Mouse (Mus musculus): ENCODE measurements at regions not wholly inside any gene's neighbourhood (a gene's known extent, or its start where the extent isn't known, plus 50 kb on each side); places are given as distances from the start of the nearest gene placed in this dataset.

GRCm38 (mm10) chr9:61289713-61290112, 82.5 kb upstream of the Tle3 start:
- H3K36me3 ChIP-seq (ENCODE audit: control insufficient read depth, insufficient read depth, low read length): no peaks in the 10 kb centered on the region
- no peak overlapping the region for H3K4me3 ChIP-seq (ENCODE audit: low read depth, low read length)
- WGBS (ENCODE audit: insufficient replicate concordance): 53% methylated on average over 6 of the region's 6 CpGs
- H3K27me3 ChIP-seq (ENCODE audit: control insufficient read depth, insufficient read depth, low read length): peaks cover 58% of the 10 kb centered on the region
- no peak overlapping the region for H3K4me2 ChIP-seq
- H3K4me1 ChIP-seq (ENCODE audit: control insufficient read depth, insufficient read depth, low read length): no peaks in the 10 kb centered on the region
- no peak overlapping the region for H3K9ac ChIP-seq (ENCODE audit: low read depth, low read length)
- no peaks in the 10 kb centered on the region for H3K9me3 ChIP-seq (replicated peaks; ENCODE audit: control insufficient read depth, low read length)
- no peak for ATAC-seq (replicated peaks; ENCODE audit: insufficient number of reproducible peaks, low FRiP score, low TSS enrichment)
- no peak overlapping the region for H3K27ac ChIP-seq (ENCODE audit: low read depth, low read length)

GRCm38 (mm10) chr9:61291646-61292045, 80.5 kb upstream of the Tle3 start:
- no peak overlapping the region for H3K4me3 ChIP-seq (ENCODE audit: low read depth, low read length)
- no peaks in the 10 kb centered on the region for H3K9me3 ChIP-seq (replicated peaks; ENCODE audit: control insufficient read depth, low read length)
- no peak for ATAC-seq (replicated peaks; ENCODE audit: insufficient number of reproducible peaks, low FRiP score, low TSS enrichment)
- no peak overlapping the region for H3K27ac ChIP-seq (ENCODE audit: low read depth, low read length)
- no peak overlapping the region for H3K4me2 ChIP-seq
- H3K27me3 ChIP-seq (ENCODE audit: control insufficient read depth, insufficient read depth, low read length): peaks cover 66% of the 10 kb centered on the region
- H3K9ac ChIP-seq (ENCODE audit: low read depth, low read length): no peak overlapping the region
- no peaks in the 10 kb centered on the region for H3K36me3 ChIP-seq (ENCODE audit: control insufficient read depth, insufficient read depth, low read length)
- WGBS (ENCODE audit: insufficient replicate concordance): 69% methylated on average over 1 of the region's 1 CpGs
- H3K4me1 ChIP-seq (ENCODE audit: control insufficient read depth, insufficient read depth, low read length): no peaks in the 10 kb centered on the region

GRCm38 (mm10) chr9:61292501-61292900, 79.7 kb upstream of the Tle3 start:
- Histone ChIP-seq H3K27me3 (ENCODE audit: control insufficient read depth, insufficient read depth, low read length) (peaks cover 69% of the 10 kb centered on the region), H3K9ac (ENCODE audit: low read depth, low read length) (no peak overlapping the region), H3K4me2 (no peak overlapping the region), H3K4me1 (ENCODE audit: control insufficient read depth, insufficient read depth, low read length) (no peaks in the 10 kb centered on the region), H3K27ac (ENCODE audit: low read depth, low read length) (no peak overlapping the region), H3K36me3 (ENCODE audit: control insufficient read depth, insufficient read depth, low read length) (no peaks in the 10 kb centered on the region), H3K9me3 (replicated peaks; ENCODE audit: control insufficient read depth, low read length) (no peaks in the 10 kb centered on the region), H3K4me3 (ENCODE audit: low read depth, low read length) (no peak overlapping the region)
- 70% methylated on average over 3 of the region's 3 CpGs for WGBS (ENCODE audit: insufficient replicate concordance)
- no peak for ATAC-seq (replicated peaks; ENCODE audit: insufficient number of reproducible peaks, low FRiP score, low TSS enrichment)

GRCm38 (mm10) chr9:61293223-61293985, 78.8 kb upstream of the Tle3 start:
- no peak for ATAC-seq (replicated peaks; ENCODE audit: insufficient number of reproducible peaks, low FRiP score, low TSS enrichment)
- Histone ChIP-seq H3K27ac (ENCODE audit: low read depth, low read length) (no peak overlapping the region), H3K27me3 (ENCODE audit: control insufficient read depth, insufficient read depth, low read length) (peaks cover 78% of the 10 kb centered on the region), H3K36me3 (ENCODE audit: control insufficient read depth, insufficient read depth, low read length) (no peaks in the 10 kb centered on the region), H3K4me2 (no peak overlapping the region), H3K9ac (ENCODE audit: low read depth, low read length) (no peak overlapping the region), H3K4me3 (ENCODE audit: low read depth, low read length) (no peak overlapping the region), H3K4me1 (ENCODE audit: control insufficient read depth, insufficient read depth, low read length) (no peaks in the 10 kb centered on the region), H3K9me3 (replicated peaks; ENCODE audit: control insufficient read depth, low read length) (no peaks in the 10 kb centered on the region)
- WGBS (ENCODE audit: insufficient replicate concordance): 33% methylated on average over 11 of the region's 11 CpGs

- Histone ChIP-seq H3K4me1 (ENCODE audit: control insufficient read depth, insufficient read depth, low read length) (no peaks in the 10 kb centered on the region), H3K27ac (ENCODE audit: low read depth, low read length) (no peak overlapping the region), H3K4me3 (ENCODE audit: low read depth, low read length) (no peak overlapping the region), H3K36me3 (ENCODE audit: control insufficient read depth, insufficient read depth, low read length) (no peaks in the 10 kb centered on the region), H3K9me3 (replicated peaks; ENCODE audit: control insufficient read depth, low read length) (no peaks in the 10 kb centered on the region), H3K27me3 (ENCODE audit: control insufficient read depth, insufficient read depth, low read length) (peaks cover 80% of the 10 kb centered on the region), H3K4me2 (no peak overlapping the region), H3K9ac (ENCODE audit: low read depth, low read length) (no peak overlapping the region)
- WGBS (ENCODE audit: insufficient replicate concordance): 79% methylated on average over 5 of the region's 5 CpGs
- no peak for ATAC-seq (replicated peaks; ENCODE audit: insufficient number of reproducible peaks, low FRiP score, low TSS enrichment)
These were observed 77.2 kb upstream of the Tle3 start for GRCm38 (mm10) chr9:61295001-61295400.

DNA sequence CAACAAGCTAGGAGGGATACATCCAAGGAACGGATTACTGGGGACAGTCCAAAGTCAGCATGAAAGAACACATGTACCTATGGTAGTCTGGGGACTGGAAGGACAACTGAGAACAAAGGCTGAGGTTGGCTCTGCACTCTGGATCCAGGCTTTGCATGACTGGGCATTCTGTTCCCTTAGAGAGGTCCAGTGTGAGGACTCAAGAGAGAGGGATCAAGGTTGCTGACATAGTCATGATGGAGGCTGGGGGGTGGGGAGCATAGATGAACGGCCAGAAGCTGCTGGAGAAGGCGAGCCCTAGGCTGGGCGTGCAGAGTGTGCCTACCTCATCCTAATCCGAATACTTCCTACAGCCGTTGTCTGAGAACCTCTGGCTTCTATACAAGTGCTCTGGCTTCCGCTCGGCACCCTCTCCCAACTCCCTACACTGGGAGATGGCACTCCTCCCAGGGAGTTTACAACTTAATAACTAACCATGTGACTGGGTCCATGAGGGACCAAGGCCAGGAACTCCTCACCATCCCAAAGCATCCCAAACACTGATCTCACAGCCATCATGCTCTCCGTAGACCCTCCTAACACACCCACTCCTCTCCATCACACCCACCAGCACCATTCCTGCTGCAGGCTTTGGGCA, 75.7 kb upstream of the Tle3 start:
- H3K36me3 ChIP-seq (ENCODE audit: control insufficient read depth, insufficient read depth, low read length): no peaks in the 10 kb centered on the region
- no peak overlapping the region for H3K4me3 ChIP-seq (ENCODE audit: low read depth, low read length)
- 88% methylated on average over 9 of the region's 9 CpGs for WGBS (ENCODE audit: insufficient replicate concordance)
- H3K9me3 ChIP-seq (replicated peaks; ENCODE audit: control insufficient read depth, low read length): no peaks in the 10 kb centered on the region
- ATAC-seq (replicated peaks; ENCODE audit: insufficient number of reproducible peaks, low FRiP score, low TSS enrichment): no peak
- H3K27ac ChIP-seq (ENCODE audit: low read depth, low read length): no peak overlapping the region
- no peaks in the 10 kb centered on the region for H3K4me1 ChIP-seq (ENCODE audit: control insufficient read depth, insufficient read depth, low read length)
- H3K9ac ChIP-seq (ENCODE audit: low read depth, low read length): no peak overlapping the region
- H3K27me3 ChIP-seq (ENCODE audit: control insufficient read depth, insufficient read depth, low read length): peaks cover 86% of the 10 kb centered on the region
- H3K4me2 ChIP-seq: no peak overlapping the region

GRCm38 (mm10) chr9:61297385-61297784, 74.8 kb upstream of the Tle3 start:
- H3K4me3 ChIP-seq (ENCODE audit: low read depth, low read length): no peak overlapping the region
- 60% methylated on average over 4 of the region's 4 CpGs for WGBS (ENCODE audit: insufficient replicate concordance)
- ATAC-seq (replicated peaks; ENCODE audit: insufficient number of reproducible peaks, low FRiP score, low TSS enrichment): no peak
- H3K9me3 ChIP-seq (replicated peaks; ENCODE audit: control insufficient read depth, low read length): no peaks in the 10 kb centered on the region
- no peak overlapping the region for H3K9ac ChIP-seq (ENCODE audit: low read depth, low read length)
- no peaks in the 10 kb centered on the region for H3K4me1 ChIP-seq (ENCODE audit: control insufficient read depth, insufficient read depth, low read length)
- H3K4me2 ChIP-seq: no peak overlapping the region
- no peaks in the 10 kb centered on the region for H3K36me3 ChIP-seq (ENCODE audit: control insufficient read depth, insufficient read depth, low read length)
- peaks cover 78% of the 10 kb centered on the region for H3K27me3 ChIP-seq (ENCODE audit: control insufficient read depth, insufficient read depth, low read length)
- no peak overlapping the region for H3K27ac ChIP-seq (ENCODE audit: low read depth, low read length)

DNA sequence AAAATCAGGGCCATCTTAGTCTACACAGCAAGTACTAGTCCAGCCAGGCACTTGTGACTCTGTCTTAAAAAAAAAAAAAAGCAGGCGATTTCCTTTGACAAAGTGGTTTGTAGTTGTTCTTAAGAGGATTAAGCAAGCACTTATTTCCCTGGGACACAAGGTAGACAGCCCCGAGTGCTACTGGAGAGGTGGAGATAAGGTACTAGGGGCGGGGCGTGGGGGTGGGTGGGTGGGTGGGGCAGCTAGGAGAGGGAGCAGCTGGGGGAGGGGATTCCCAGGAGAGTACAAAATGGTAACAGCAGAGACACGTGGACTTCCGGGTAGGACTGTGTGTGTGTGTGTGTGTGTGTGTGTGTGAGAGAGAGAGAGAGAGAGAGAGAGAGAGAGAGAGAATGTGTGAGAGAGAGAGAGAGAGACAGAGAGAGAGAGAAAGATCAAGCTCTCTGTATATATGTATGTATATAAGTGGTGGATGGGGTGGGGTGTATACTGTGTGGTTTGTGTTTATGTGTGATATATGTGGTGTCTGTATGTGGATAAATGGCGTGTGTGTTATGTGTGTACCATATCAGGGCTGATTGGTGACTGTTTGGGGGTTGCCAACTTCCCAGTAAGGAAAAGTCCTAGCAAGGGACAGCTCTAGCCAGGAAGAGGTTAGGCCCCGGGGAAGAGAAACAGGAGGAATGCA, 72.1 kb upstream of the Tle3 start:
- 28% methylated on average over 8 of the region's 8 CpGs for WGBS (ENCODE audit: insufficient replicate concordance)
- H3K4me1 ChIP-seq (ENCODE audit: control insufficient read depth, insufficient read depth, low read length): no peaks in the 10 kb centered on the region; the same call in 1 of the 2 replicates
- H3K27me3 ChIP-seq (ENCODE audit: control insufficient read depth, insufficient read depth, low read length): peaks cover 70% of the 10 kb centered on the region
- no peaks in the 10 kb centered on the region for H3K36me3 ChIP-seq (ENCODE audit: control insufficient read depth, insufficient read depth, low read length)
- H3K9me3 ChIP-seq (replicated peaks; ENCODE audit: control insufficient read depth, low read length): no peaks in the 10 kb centered on the region
- no peak for ATAC-seq (replicated peaks; ENCODE audit: insufficient number of reproducible peaks, low FRiP score, low TSS enrichment)
- H3K4me2 ChIP-seq: no peak overlapping the region
- no peak overlapping the region for H3K9ac ChIP-seq (ENCODE audit: low read depth, low read length)
- H3K4me3 ChIP-seq (ENCODE audit: low read depth, low read length): no peak overlapping the region
- no peak overlapping the region for H3K27ac ChIP-seq (ENCODE audit: low read depth, low read length)

All from heart, embryonic 11.5 days (tissue).